ENCODE assay signal across 8 mouse cellular contexts in the genomic region with DNA sequence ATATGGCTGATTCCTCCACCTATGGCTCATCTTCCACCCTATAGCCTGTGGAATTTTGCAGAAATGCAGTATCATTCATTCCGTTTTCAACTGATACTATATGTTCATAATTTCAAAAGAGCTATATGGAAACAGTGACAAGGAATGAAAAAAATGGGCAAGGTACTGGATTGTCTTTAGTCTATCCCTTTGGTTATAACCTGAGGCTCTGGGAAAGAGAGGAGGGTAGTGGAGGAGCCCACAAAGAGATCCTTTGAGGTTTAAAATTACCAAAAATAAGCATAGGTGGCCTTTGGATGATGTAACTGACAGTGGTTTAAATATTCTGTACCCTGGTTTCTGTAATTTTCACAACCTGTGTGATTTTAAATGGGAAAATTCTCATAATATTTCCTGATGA. TPM values are rescaled to one million over a fixed set of nuclear protein-coding genes. Genes with fewer than 3 reads are reported as not detected.
DNase-seq lines count a peak whose midpoint lies in the region; ATAC-seq and TF ChIP-seq lines count a peak whose summit lies in the region.

No protein-coding gene starts in this region.

- peak overlapping the region; percentile 60 for H3K4me2 ChIP-seq in forebrain, embryonic 13.5 days
- H3K4me2 ChIP-seq in intestine, embryonic 16.5 days (ENCODE audit: low read depth, low read length): peak overlapping the region; percentile 56; the same call in 1 of the 2 replicates
- peak overlapping the region; percentile 42; the same call in 1 of the 2 replicates for H3K4me2 ChIP-seq in neural tube, embryonic 14.5 days (ENCODE audit: low read depth, low read length)

- intact Hi-C loops in left cerebral cortex, adult 2 months (cut with DNase I): no loop called here
- intact Hi-C loops in left cerebral cortex, postnatal 36 days (cut with DNase I): loop anchor here (10.0 kb wide), 1 partner anchor 232 kb away; no protein-coding TSS in a partner anchor

- no peaks in the 10 kb centered on the region for H3K36me3 ChIP-seq in forebrain, embryonic 13.5 days (ENCODE audit: poor library complexity, severe bottlenecking)
- no peaks in the 10 kb centered on the region for H3K36me3 ChIP-seq in intestine, embryonic 16.5 days (ENCODE audit: control insufficient read depth, insufficient read depth, low read length)
- H3K36me3 ChIP-seq in neural tube, embryonic 14.5 days (ENCODE audit: control insufficient read depth, insufficient read depth, low read length): no peaks in the 10 kb centered on the region

- peaks cover 9% of the 10 kb centered on the region; the same call in 1 of the 2 replicates for H3K27me3 ChIP-seq in forebrain, embryonic 13.5 days
- H3K27me3 ChIP-seq in intestine, embryonic 16.5 days (replicated peaks; ENCODE audit: control insufficient read depth, insufficient read depth, low read length): peaks cover 23% of the 10 kb centered on the region
- no peaks in the 10 kb centered on the region; the same call in 1 of the 2 replicates for H3K27me3 ChIP-seq in neural tube, embryonic 14.5 days (ENCODE audit: control insufficient read depth, insufficient read depth, low read length)

- TF ChIP-seq CTCF in left cerebral cortex, adult 2 months (IDR thresholded peaks at IDR 0.05): no peak

- no peak for DNase-seq in left cerebral cortex, adult 2 months (ENCODE audit: extremely low spot score in 1 of 2, low spot score in 2 of 2)
- no peak for DNase-seq in left cerebral cortex, adult 18-20 months (ENCODE audit: low spot score in 2 of 2)
- no peak for DNase-seq in embryo, embryonic 10 days (ENCODE audit: low spot score)
- no peak for DNase-seq in left cerebral cortex, postnatal 36 days (ENCODE audit: low spot score in 2 of 2)
- DNase-seq in left cerebral cortex, adult 9 months (ENCODE audit: low spot score in 2 of 2): no peak

- H3K9me3 ChIP-seq in forebrain, embryonic 13.5 days (replicated peaks): no peaks in the 10 kb centered on the region
- H3K9me3 ChIP-seq in intestine, embryonic 16.5 days (ENCODE audit: control insufficient read depth, low read length): no peaks in the 10 kb centered on the region
- no peaks in the 10 kb centered on the region for H3K9me3 ChIP-seq in neural tube, embryonic 14.5 days (ENCODE audit: control insufficient read depth, low read length)

- WGBS in forebrain, embryonic 13.5 days: 34% methylated on average over 1 of the region's 1 CpGs
- WGBS in intestine, embryonic 16.5 days: 39% methylated on average over 1 of the region's 1 CpGs
- WGBS in neural tube, embryonic 14.5 days: 40% methylated on average over 1 of the region's 1 CpGs

- H3K27ac ChIP-seq in left cerebral cortex, adult 2 months: peak overlapping the region; percentile 76
- peak overlapping the region; percentile 44 for H3K27ac ChIP-seq in forebrain, embryonic 13.5 days
- no peak overlapping the region for H3K27ac ChIP-seq in intestine, embryonic 16.5 days (ENCODE audit: low read length)
- peak overlapping the region; percentile 91 for H3K27ac ChIP-seq in neural tube, embryonic 14.5 days (ENCODE audit: low read depth, low read length)

- peak overlapping the region; percentile 55 for H3K4me3 ChIP-seq in left cerebral cortex, adult 2 months
- H3K4me3 ChIP-seq in forebrain, embryonic 13.5 days: peak overlapping the region; percentile 48
- H3K4me3 ChIP-seq in intestine, embryonic 16.5 days (ENCODE audit: low read length): no peak overlapping the region
- H3K4me3 ChIP-seq in neural tube, embryonic 14.5 days (ENCODE audit: low read depth, low read length): peak overlapping the region; percentile 48

- peak; percentile 54; the same call in 1 of the 2 replicates for ATAC-seq in forebrain, embryonic 13.5 days
- ATAC-seq in intestine, embryonic 16.5 days: no peak
- peak; percentile 36 for ATAC-seq in neural tube, embryonic 14.5 days (ENCODE audit: low read depth)

- no peaks in the 10 kb centered on the region for H3K4me1 ChIP-seq in forebrain, embryonic 13.5 days
- H3K4me1 ChIP-seq in intestine, embryonic 16.5 days (ENCODE audit: control insufficient read depth, insufficient read depth, low read length): no peaks in the 10 kb centered on the region
- no peaks in the 10 kb centered on the region for H3K4me1 ChIP-seq in neural tube, embryonic 14.5 days (ENCODE audit: control insufficient read depth, insufficient read depth, low read length)

- H3K9ac ChIP-seq in forebrain, embryonic 13.5 days: peak overlapping the region; percentile 62; the same call in 1 of the 2 replicates
- no peak overlapping the region for H3K9ac ChIP-seq in intestine, embryonic 16.5 days (ENCODE audit: low read depth, low read length)
- H3K9ac ChIP-seq in neural tube, embryonic 14.5 days (replicated peaks; ENCODE audit: low read depth, low read length): peak overlapping the region; percentile 69; the same call in 1 of the 2 replicates

RNA-seq across cellular contexts. Expression of a gene that starts 0.4 kb away (rescaled TPM):
- total RNA-seq in left cerebral cortex, adult 2 months (2021): 100 to 1,000 TPM in 1 of 2 experiments, 10 to 100 TPM in 1; 89.4 to 104 TPM
- 100 to 1,000 TPM; 109 to 116 TPM for total RNA-seq in left cerebral cortex, adult 18-20 months (2021)
- 31.8 and 36.1 TPM in 2 replicates for polyA plus RNA-seq in forebrain, embryonic 13.5 days (2015; fragmentation: Nextera tagmentation; extraction: Ambion mirVana)
- polyA plus RNA-seq in intestine, embryonic 16.5 days (2015; fragmentation: Nextera tagmentation; extraction: Ambion mirVana): 1.9 and 2.3 TPM in 2 replicates
- 112 and 116 TPM in 2 replicates for polyA plus RNA-seq in neural tube, embryonic 14.5 days (2014; fragmentation: Nextera tagmentation; extraction: Ambion mirVana)
- 10 to 100 TPM; 90.8 to 97.0 TPM for total RNA-seq in left cerebral cortex, postnatal 36 days (2021)
